Mouse (Mus musculus): ENCODE data around the gene Emp2. TPM values are rescaled to one million over a fixed set of nuclear protein-coding genes. Genes with fewer than 3 reads are reported as not detected.

The Emp2 gene
- polyA plus RNA-seq, 1 experiment from 2014 or later: 17.6 TPM

DNA sequence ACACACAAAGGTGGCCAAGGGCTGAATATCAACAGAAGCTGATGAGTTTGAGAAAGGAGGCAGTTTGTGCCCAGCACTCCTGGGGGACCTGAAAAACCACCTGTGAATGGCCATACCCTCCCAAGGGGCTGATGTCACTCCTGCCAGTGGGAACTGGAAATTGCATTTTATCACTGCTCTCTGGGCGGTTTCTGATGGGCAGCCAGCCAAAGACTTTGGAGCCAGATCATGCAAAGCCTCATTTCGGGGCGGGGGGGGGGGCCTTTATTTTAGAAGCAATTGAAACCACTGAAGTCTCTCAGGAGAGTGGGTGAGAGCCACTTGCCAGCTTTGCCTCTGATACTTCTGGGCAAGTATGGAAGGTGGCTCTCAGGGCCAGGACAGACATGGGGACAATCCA lies 7.7 kb downstream of the Emp2 start:
- no peaks in the 10 kb centered on the region for H3K9me3 ChIP-seq (ENCODE audit: control insufficient read depth, low read length)
- no peaks in the 10 kb centered on the region for H3K36me3 ChIP-seq (replicated peaks; ENCODE audit: control insufficient read depth, insufficient read depth)
- DNase-seq (ENCODE audit: low spot score) (no peak), ATAC-seq (ENCODE audit: low FRiP score) (no peak)
- H3K4me2 ChIP-seq (replicated peaks): no peak overlapping the region
- H3K4me3 ChIP-seq (replicated peaks; ENCODE audit: low read length): no peak overlapping the region
- no peaks in the 10 kb centered on the region for H3K4me1 ChIP-seq (replicated peaks; ENCODE audit: control insufficient read depth, insufficient read depth, low read length)
- H3K27me3 ChIP-seq (ENCODE audit: control insufficient read depth, insufficient read depth, low read length): 0 out of 2 replicates have a peak, but pooled peaks cover 3% of the 10 kb centered on the region
- no peak overlapping the region for H3K27ac ChIP-seq
- no peak overlapping the region for H3K9ac ChIP-seq
- 71% methylated on average over 3 of the region's 3 CpGs for WGBS

GRCm38 (mm10) chr16:10301337-10301736 lies 12.4 kb downstream of the Emp2 start:
- no peak for ATAC-seq (ENCODE audit: low FRiP score)
- H3K4me3 ChIP-seq (replicated peaks; ENCODE audit: low read length): no peak overlapping the region

DNA sequence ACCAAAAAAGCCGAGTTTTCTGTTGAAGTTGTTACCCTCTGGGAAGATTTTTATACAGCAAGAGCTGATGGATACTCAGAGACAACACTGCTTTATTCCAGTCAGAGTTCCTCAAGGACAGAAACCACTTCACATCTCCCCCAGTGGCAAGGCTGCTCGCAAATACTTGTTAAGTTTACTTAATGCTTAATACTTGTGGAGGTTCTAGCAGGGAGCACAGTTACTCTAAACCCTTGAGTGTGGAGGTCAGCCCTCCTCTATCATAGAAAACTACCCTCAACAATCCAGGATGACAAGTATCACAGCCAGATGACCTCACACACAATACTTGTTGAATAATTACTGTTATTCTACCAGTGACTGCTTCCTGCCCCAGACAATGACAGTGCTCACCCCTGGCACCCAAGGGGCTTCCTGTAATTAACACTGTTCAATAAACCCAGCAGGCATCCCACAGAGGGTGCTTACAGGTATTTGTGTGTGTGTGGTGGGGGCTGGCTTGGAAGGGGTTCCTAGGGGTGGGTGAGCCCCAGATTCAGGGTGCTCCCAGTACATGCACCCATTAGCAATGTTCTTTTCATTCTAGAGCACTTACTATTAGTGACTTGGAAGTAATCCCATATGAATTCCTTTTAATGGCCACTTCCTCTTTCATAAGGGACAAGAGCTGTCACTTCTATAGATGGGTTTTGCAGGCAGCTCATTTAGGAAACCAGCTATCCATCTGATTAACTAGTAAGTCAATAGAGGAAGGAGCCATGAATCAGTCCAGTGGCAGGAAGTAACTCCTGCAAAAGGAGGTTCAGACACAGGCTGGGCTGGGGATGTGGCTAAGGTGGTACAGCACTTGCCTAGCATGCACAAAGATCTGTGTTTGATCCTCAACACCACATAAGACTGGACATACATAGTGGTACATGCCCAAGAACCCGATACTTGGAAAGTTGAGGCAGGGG lies 13.3 kb downstream of the Emp2 start:
- 73% methylated on average over 3 of the region's 3 CpGs for WGBS
- Histone ChIP-seq H3K27me3 (ENCODE audit: control insufficient read depth, insufficient read depth, low read length) (no peaks in the 10 kb centered on the region), H3K27ac (no peak overlapping the region)

More at GRCm38 (mm10) chr16:10301337-10301736, 12.4 kb downstream of the Emp2 start:
- H3K27me3 ChIP-seq (ENCODE audit: control insufficient read depth, insufficient read depth, low read length): no peaks in the 10 kb centered on the region
- WGBS: 93% methylated on average over 3 of the region's 3 CpGs
- no peak overlapping the region for H3K4me2 ChIP-seq (replicated peaks)
- DNase-seq (ENCODE audit: low spot score): no peak
- no peak overlapping the region for H3K27ac ChIP-seq
- H3K36me3 ChIP-seq (replicated peaks; ENCODE audit: control insufficient read depth, insufficient read depth): no peaks in the 10 kb centered on the region
- no peaks in the 10 kb centered on the region for H3K9me3 ChIP-seq (ENCODE audit: control insufficient read depth, low read length)
- no peaks in the 10 kb centered on the region for H3K4me1 ChIP-seq (replicated peaks; ENCODE audit: control insufficient read depth, insufficient read depth, low read length)
- H3K9ac ChIP-seq: no peak overlapping the region

GRCm38 (mm10) chr16:10299637-10300036 lies 14.1 kb downstream of the Emp2 start:
- Histone ChIP-seq H3K36me3 (replicated peaks; ENCODE audit: control insufficient read depth, insufficient read depth) (no peaks in the 10 kb centered on the region), H3K4me1 (replicated peaks; ENCODE audit: control insufficient read depth, insufficient read depth, low read length) (no peaks in the 10 kb centered on the region), H3K4me3 (replicated peaks; ENCODE audit: low read length) (no peak overlapping the region), H3K9ac (no peak overlapping the region), H3K4me2 (replicated peaks) (no peak overlapping the region), H3K9me3 (ENCODE audit: control insufficient read depth, low read length) (no peaks in the 10 kb centered on the region), H3K27me3 (ENCODE audit: control insufficient read depth, insufficient read depth, low read length) (no peaks in the 10 kb centered on the region), H3K27ac (no peak overlapping the region)
- DNase-seq (ENCODE audit: low spot score) (no peak), ATAC-seq (ENCODE audit: low FRiP score) (no peak)
- WGBS: 37% methylated on average over 8 of the region's 8 CpGs

More for the DNA sequence above, 13.3 kb downstream of the Emp2 start:
- Histone ChIP-seq H3K4me3 (replicated peaks; ENCODE audit: low read length) (no peak overlapping the region), H3K4me2 (replicated peaks) (no peak overlapping the region), H3K36me3 (replicated peaks; ENCODE audit: control insufficient read depth, insufficient read depth) (no peaks in the 10 kb centered on the region), H3K9ac (no peak overlapping the region), H3K4me1 (replicated peaks; ENCODE audit: control insufficient read depth, insufficient read depth, low read length) (no peaks in the 10 kb centered on the region), H3K9me3 (ENCODE audit: control insufficient read depth, low read length) (no peaks in the 10 kb centered on the region)
- ATAC-seq (ENCODE audit: low FRiP score) (no peak), DNase-seq (ENCODE audit: low spot score) (no peak)

GRCm38 (mm10) chr16:10297696-10298644 lies 15.8 kb downstream of the Emp2 start:
- H3K27me3 ChIP-seq (ENCODE audit: control insufficient read depth, insufficient read depth, low read length): no peaks in the 10 kb centered on the region
- H3K9ac ChIP-seq: no peak overlapping the region
- no peak overlapping the region for H3K4me3 ChIP-seq (replicated peaks; ENCODE audit: low read length)
- H3K9me3 ChIP-seq (ENCODE audit: control insufficient read depth, low read length): no peaks in the 10 kb centered on the region
- ATAC-seq (ENCODE audit: low FRiP score): no peak
- no peaks in the 10 kb centered on the region for H3K36me3 ChIP-seq (replicated peaks; ENCODE audit: control insufficient read depth, insufficient read depth)
- no peak for DNase-seq (ENCODE audit: low spot score)
- no peak overlapping the region for H3K27ac ChIP-seq
- H3K4me2 ChIP-seq (replicated peaks): no peak overlapping the region
- H3K4me1 ChIP-seq (replicated peaks; ENCODE audit: control insufficient read depth, insufficient read depth, low read length): no peaks in the 10 kb centered on the region
- 71% methylated on average over 10 of the region's 10 CpGs for WGBS

DNA sequence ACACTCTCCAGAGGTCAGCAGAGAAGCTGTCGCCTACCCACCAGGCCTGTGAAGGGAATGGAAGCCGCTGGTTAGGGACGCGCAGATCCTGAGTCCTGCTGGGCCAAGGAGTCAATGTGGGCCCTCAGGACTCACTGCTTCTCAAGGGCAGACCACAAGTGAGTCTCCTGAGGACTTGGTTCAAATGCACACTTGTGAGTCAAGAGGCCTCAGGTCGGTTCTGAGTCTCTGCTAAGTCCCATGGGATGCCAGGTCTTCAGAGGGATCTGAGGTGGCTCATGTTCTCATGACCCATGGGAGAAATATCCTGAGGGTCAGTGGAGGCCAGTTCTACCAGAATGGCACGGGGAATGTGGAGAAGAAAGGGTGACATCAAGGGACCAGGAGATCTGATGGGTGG lies 25.7 kb downstream of the Emp2 start:
- no peaks in the 10 kb centered on the region for H3K9me3 ChIP-seq (ENCODE audit: control insufficient read depth, low read length)
- 84% methylated on average over 6 of the region's 6 CpGs for WGBS
- no peak overlapping the region for H3K4me2 ChIP-seq (replicated peaks)
- H3K27me3 ChIP-seq (ENCODE audit: control insufficient read depth, insufficient read depth, low read length): no peaks in the 10 kb centered on the region
- no peaks in the 10 kb centered on the region for H3K4me1 ChIP-seq (replicated peaks; ENCODE audit: control insufficient read depth, insufficient read depth, low read length)
- no peak overlapping the region for H3K9ac ChIP-seq
- H3K36me3 ChIP-seq (replicated peaks; ENCODE audit: control insufficient read depth, insufficient read depth): no peaks in the 10 kb centered on the region
- no peak for DNase-seq (ENCODE audit: low spot score)
- no peak overlapping the region for H3K4me3 ChIP-seq (replicated peaks; ENCODE audit: low read length)
- ATAC-seq (ENCODE audit: low FRiP score): no peak
- H3K27ac ChIP-seq: no peak overlapping the region

- no peaks in the 10 kb centered on the region for H3K4me1 ChIP-seq (replicated peaks; ENCODE audit: control insufficient read depth, insufficient read depth, low read length)
- H3K9me3 ChIP-seq (ENCODE audit: control insufficient read depth, low read length): no peaks in the 10 kb centered on the region
- WGBS: 82% methylated on average over 9 of the region's 9 CpGs
- no peak overlapping the region for H3K4me2 ChIP-seq (replicated peaks)
- no peaks in the 10 kb centered on the region for H3K36me3 ChIP-seq (replicated peaks; ENCODE audit: control insufficient read depth, insufficient read depth)
- H3K9ac ChIP-seq: no peak overlapping the region
- no peak overlapping the region for H3K27ac ChIP-seq
- no peaks in the 10 kb centered on the region for H3K27me3 ChIP-seq (ENCODE audit: control insufficient read depth, insufficient read depth, low read length)
- DNase-seq (ENCODE audit: low spot score) (peak; percentile 30), ATAC-seq (ENCODE audit: low FRiP score) (no peak)
- H3K4me3 ChIP-seq (replicated peaks; ENCODE audit: low read length): no peak overlapping the region
These were observed 27.1 kb downstream of the Emp2 start for GRCm38 (mm10) chr16:10286513-10287268.

- DNase-seq (ENCODE audit: low spot score): no peak
- Histone ChIP-seq H3K9ac (no peak overlapping the region), H3K4me2 (replicated peaks) (no peak overlapping the region), H3K4me3 (replicated peaks; ENCODE audit: low read length) (no peak overlapping the region), H3K27me3 (ENCODE audit: control insufficient read depth, insufficient read depth, low read length) (no peaks in the 10 kb centered on the region), H3K9me3 (ENCODE audit: control insufficient read depth, low read length) (no peaks in the 10 kb centered on the region), H3K27ac (no peak overlapping the region), H3K4me1 (replicated peaks; ENCODE audit: control insufficient read depth, insufficient read depth, low read length) (no peaks in the 10 kb centered on the region), H3K36me3 (replicated peaks; ENCODE audit: control insufficient read depth, insufficient read depth) (no peaks in the 10 kb centered on the region)
- no peak for ATAC-seq (ENCODE audit: low FRiP score)
- 84% methylated on average over 3 of the region's 3 CpGs for WGBS
These were observed 31.9 kb downstream of the Emp2 start for GRCm38 (mm10) chr16:10281890-10282289.
